Mouse (Mus musculus): ENCODE data around the gene Ppm1h. TPM values are rescaled to one million over a fixed set of nuclear protein-coding genes. Genes with fewer than 3 reads are reported as not detected.

The Ppm1h gene
- polyA plus RNA-seq, 1 experiment from 2014 or later: 11.5 TPM

DNA sequence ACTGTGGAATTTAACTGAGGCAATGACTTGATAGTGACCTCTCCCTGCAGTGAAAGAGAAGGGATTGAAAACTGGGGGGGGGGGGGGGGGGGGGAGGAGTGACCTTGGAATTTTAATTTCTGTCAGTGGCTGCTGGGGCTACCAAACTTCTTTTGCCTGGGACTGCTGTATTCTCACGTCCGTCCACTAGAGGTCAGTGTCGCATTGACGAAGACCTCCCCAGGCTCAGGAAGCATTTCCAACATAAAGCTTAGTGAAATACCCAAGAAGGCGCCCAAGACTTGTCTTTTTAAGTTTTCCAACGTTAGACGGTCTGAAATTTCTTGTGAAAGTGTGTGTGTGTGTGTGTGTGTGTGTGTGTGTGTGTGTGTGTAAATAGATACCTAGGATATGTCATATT is 125.3 kb downstream of the Ppm1h start:
- H3K4me1 ChIP-seq (ENCODE audit: control insufficient read depth, insufficient read depth, low read length): peaks cover 13% of the 10 kb centered on the region; the same call in 1 of the 2 replicates
- 8% methylated on average over 7 of the region's 7 CpGs for WGBS
- no peaks in the 10 kb centered on the region for H3K9me3 ChIP-seq (ENCODE audit: control insufficient read depth, low read depth, low read length)
- no peaks in the 10 kb centered on the region for H3K27me3 ChIP-seq (ENCODE audit: control insufficient read depth, insufficient read depth, low read length)
- ATAC-seq (ENCODE audit: insufficient number of reproducible peaks, insufficient read depth, low FRiP score, low read depth): no peak
- H3K27ac ChIP-seq (ENCODE audit: low read length): no peak overlapping the region
- H3K4me2 ChIP-seq (replicated peaks; ENCODE audit: low read depth, low read length): no peak overlapping the region
- H3K9ac ChIP-seq (replicated peaks; ENCODE audit: low read depth, low read length): no peak overlapping the region
- H3K36me3 ChIP-seq (ENCODE audit: control insufficient read depth, insufficient read depth, low read length): no peaks in the 10 kb centered on the region
- H3K4me3 ChIP-seq (ENCODE audit: low read depth, low read length): no peak overlapping the region

DNA sequence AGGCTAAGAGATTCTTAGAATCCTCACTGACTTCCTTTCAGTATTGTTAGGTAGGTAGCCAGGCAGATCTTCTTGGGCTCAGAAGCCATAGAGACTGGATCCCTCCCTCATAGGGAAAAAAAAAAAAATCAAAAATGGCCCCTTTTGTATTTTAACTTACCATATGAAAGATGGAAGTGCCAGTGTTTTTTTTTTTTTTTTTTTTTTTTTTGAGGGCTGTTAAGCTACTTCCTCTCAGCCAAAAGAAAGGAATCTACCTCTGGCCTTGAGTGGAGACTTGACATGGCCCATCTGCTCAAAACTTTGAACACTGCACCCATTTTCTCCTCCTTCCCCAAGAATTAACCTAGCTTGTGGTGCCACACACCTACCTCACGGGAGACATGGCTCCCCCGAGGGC is 127.3 kb downstream of the Ppm1h start:
- no peak overlapping the region for H3K27ac ChIP-seq (ENCODE audit: low read length)
- no peaks in the 10 kb centered on the region for H3K36me3 ChIP-seq (ENCODE audit: control insufficient read depth, insufficient read depth, low read length)
- no peak overlapping the region for H3K4me2 ChIP-seq (replicated peaks; ENCODE audit: low read depth, low read length)
- no peak overlapping the region for H3K9ac ChIP-seq (replicated peaks; ENCODE audit: low read depth, low read length)
- 31% methylated on average over 2 of the region's 2 CpGs for WGBS
- ATAC-seq (ENCODE audit: insufficient number of reproducible peaks, insufficient read depth, low FRiP score, low read depth): no peak
- no peak overlapping the region for H3K4me3 ChIP-seq (ENCODE audit: low read depth, low read length)
- peaks cover 13% of the 10 kb centered on the region; the same call in 1 of the 2 replicates for H3K4me1 ChIP-seq (ENCODE audit: control insufficient read depth, insufficient read depth, low read length)
- H3K27me3 ChIP-seq (ENCODE audit: control insufficient read depth, insufficient read depth, low read length): no peaks in the 10 kb centered on the region
- H3K9me3 ChIP-seq (ENCODE audit: control insufficient read depth, low read depth, low read length): no peaks in the 10 kb centered on the region

DNA sequence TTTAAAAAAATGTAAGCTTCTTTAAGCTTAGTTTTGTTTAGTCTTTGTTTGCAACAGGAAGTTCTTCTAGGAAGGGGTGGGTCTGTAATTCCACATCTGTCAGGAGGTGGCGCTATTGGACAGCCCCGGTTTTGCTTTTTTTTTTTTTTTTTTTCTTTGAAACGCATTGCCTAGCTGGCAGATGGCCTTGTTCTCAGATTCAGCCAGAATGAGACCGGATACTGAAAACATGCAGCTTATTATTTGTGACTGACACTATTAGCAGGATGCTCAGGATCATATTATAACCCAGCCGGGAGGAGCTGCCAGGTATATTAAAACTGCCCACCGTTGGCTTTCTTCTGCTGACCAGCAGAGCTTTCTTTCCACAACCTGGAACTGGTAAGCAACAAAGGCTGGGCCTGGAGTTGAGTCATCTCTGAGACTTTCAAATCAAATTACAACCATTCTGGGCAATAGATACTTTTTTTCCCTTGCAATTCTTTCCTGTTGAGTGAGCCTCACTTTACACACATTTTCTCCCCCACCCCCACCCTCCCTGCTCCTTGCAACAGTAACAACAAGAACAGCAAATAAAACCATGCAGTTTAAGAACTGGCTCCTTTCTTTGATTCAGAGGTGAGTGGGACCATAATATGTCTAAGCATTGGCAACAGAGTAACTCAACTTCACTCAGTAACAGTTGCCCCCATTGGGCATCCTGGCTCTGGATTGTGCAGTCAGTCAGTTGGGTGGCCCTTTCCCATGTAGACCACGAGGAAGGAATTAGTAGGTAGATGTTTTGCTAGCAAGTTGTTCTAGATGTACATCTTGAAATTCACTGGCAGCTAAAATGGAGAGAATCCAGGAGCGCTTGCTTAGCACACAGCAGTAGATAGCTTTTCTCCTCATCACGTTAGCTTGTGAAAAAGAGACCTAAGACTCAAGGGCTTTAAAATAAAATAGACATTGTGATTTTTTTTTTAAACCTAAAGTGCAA is 128.9 kb downstream of the Ppm1h start:
- no peak for ATAC-seq (ENCODE audit: insufficient number of reproducible peaks, insufficient read depth, low FRiP score, low read depth)
- no peak overlapping the region for H3K4me3 ChIP-seq (ENCODE audit: low read depth, low read length)
- no peaks in the 10 kb centered on the region for H3K9me3 ChIP-seq (ENCODE audit: control insufficient read depth, low read depth, low read length)
- H3K4me2 ChIP-seq (replicated peaks; ENCODE audit: low read depth, low read length): no peak overlapping the region
- H3K36me3 ChIP-seq (ENCODE audit: control insufficient read depth, insufficient read depth, low read length): no peaks in the 10 kb centered on the region
- peaks cover 13% of the 10 kb centered on the region; the same call in 1 of the 2 replicates for H3K4me1 ChIP-seq (ENCODE audit: control insufficient read depth, insufficient read depth, low read length)
- no peaks in the 10 kb centered on the region for H3K27me3 ChIP-seq (ENCODE audit: control insufficient read depth, insufficient read depth, low read length)
- 25% methylated on average over 9 of the region's 9 CpGs for WGBS
- peak overlapping the region; percentile 64; the same call in 1 of the 2 replicates for H3K27ac ChIP-seq (ENCODE audit: low read length)
- H3K9ac ChIP-seq (replicated peaks; ENCODE audit: low read depth, low read length): no peak overlapping the region

DNA sequence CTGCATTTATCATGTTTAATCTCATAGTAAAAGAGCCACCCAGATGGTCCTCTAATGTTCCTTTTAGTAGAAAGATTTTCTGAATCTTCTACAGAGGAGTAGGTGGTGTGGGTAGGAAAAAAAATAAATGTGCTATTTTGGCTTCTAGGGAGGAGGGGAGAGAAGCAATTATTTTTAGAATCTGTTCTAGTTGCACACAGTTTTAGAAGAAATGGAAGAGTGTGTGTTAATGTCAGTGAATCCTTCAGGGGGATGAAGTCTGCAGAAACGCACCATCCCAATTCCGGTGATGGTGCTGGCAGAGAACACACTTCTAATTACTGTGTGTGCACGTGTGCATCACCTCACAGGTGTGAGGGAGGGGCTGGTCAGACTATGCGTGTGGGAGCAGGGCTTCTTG is 129.6 kb downstream of the Ppm1h start:
- no peak for ATAC-seq (ENCODE audit: insufficient number of reproducible peaks, insufficient read depth, low FRiP score, low read depth)
- Histone ChIP-seq H3K4me2 (replicated peaks; ENCODE audit: low read depth, low read length) (no peak overlapping the region), H3K9ac (replicated peaks; ENCODE audit: low read depth, low read length) (no peak overlapping the region)

DNA sequence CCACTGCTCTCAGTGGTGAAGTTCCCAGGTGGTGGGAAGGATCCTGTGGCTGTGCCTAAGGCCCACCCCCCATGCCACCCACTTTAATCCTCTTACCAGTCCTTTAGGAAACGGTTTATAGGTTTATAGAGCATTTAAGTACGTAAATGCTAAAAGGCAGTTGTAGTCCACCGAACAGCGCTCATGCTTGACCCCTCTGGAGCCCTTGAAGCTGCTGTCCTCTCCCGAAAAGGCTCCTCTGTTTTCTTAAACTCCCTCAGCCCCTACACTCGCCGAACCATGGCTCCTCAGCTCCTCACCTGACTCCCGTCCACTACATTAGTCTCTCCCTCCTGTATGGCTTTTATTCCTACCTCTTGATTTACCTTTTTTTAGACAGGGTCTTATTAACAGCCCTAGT is 131.3 kb downstream of the Ppm1h start:
- no peak overlapping the region for H3K4me3 ChIP-seq (ENCODE audit: low read depth, low read length)
- H3K27ac ChIP-seq (ENCODE audit: low read length): no peak overlapping the region
- H3K9me3 ChIP-seq (ENCODE audit: control insufficient read depth, low read depth, low read length): no peaks in the 10 kb centered on the region
- H3K36me3 ChIP-seq (ENCODE audit: control insufficient read depth, insufficient read depth, low read length): no peaks in the 10 kb centered on the region
- no peaks in the 10 kb centered on the region for H3K27me3 ChIP-seq (ENCODE audit: control insufficient read depth, insufficient read depth, low read length)
- H3K4me2 ChIP-seq (replicated peaks; ENCODE audit: low read depth, low read length): no peak overlapping the region
- peaks cover 13% of the 10 kb centered on the region; the same call in 1 of the 2 replicates for H3K4me1 ChIP-seq (ENCODE audit: control insufficient read depth, insufficient read depth, low read length)
- H3K9ac ChIP-seq (replicated peaks; ENCODE audit: low read depth, low read length): no peak overlapping the region
- no peak for ATAC-seq (ENCODE audit: insufficient number of reproducible peaks, insufficient read depth, low FRiP score, low read depth)
- 72% methylated on average over 8 of the region's 8 CpGs for WGBS

More for the DNA sequence above, 129.6 kb downstream of the Ppm1h start:
- Histone ChIP-seq H3K4me1 (ENCODE audit: control insufficient read depth, insufficient read depth, low read length) (peaks cover 13% of the 10 kb centered on the region; the same call in 1 of the 2 replicates), H3K27me3 (ENCODE audit: control insufficient read depth, insufficient read depth, low read length) (no peaks in the 10 kb centered on the region), H3K36me3 (ENCODE audit: control insufficient read depth, insufficient read depth, low read length) (no peaks in the 10 kb centered on the region), H3K27ac (ENCODE audit: low read length) (no peak overlapping the region), H3K4me3 (ENCODE audit: low read depth, low read length) (no peak overlapping the region), H3K9me3 (ENCODE audit: control insufficient read depth, low read depth, low read length) (no peaks in the 10 kb centered on the region)
- WGBS: 65% methylated on average over 4 of the region's 4 CpGs

DNA sequence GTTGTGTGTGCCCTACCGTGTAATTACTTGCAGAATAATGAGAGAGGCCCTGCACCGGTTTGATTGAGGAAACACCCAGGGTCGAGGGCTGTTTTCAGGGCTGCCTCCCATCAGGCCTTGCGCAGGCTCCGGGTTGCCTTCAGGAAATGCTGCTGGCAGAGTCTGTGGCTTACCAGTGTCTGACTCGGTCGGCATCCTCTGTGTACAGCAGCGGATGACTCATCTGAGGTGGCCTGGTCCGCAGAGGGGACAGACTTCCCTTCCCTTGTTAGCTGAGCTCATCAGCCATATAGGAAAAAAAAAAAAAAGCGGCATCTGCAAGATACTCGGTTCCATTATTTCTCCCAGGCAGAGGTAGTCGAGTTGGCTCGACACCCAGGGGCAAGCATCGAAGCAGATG is 136.5 kb downstream of the Ppm1h start:
- Histone ChIP-seq H3K9ac (replicated peaks; ENCODE audit: low read depth, low read length) (no peak overlapping the region), H3K27ac (ENCODE audit: low read length) (no peak overlapping the region), H3K27me3 (ENCODE audit: control insufficient read depth, insufficient read depth, low read length) (no peaks in the 10 kb centered on the region), H3K4me2 (replicated peaks; ENCODE audit: low read depth, low read length) (no peak overlapping the region), H3K9me3 (ENCODE audit: control insufficient read depth, low read depth, low read length) (no peaks in the 10 kb centered on the region), H3K36me3 (ENCODE audit: control insufficient read depth, insufficient read depth, low read length) (no peaks in the 10 kb centered on the region), H3K4me3 (ENCODE audit: low read depth, low read length) (no peak overlapping the region), H3K4me1 (ENCODE audit: control insufficient read depth, insufficient read depth, low read length) (no peaks in the 10 kb centered on the region)
- no peak for ATAC-seq (ENCODE audit: insufficient number of reproducible peaks, insufficient read depth, low FRiP score, low read depth)
- WGBS: 66% methylated on average over 14 of the region's 14 CpGs

DNA sequence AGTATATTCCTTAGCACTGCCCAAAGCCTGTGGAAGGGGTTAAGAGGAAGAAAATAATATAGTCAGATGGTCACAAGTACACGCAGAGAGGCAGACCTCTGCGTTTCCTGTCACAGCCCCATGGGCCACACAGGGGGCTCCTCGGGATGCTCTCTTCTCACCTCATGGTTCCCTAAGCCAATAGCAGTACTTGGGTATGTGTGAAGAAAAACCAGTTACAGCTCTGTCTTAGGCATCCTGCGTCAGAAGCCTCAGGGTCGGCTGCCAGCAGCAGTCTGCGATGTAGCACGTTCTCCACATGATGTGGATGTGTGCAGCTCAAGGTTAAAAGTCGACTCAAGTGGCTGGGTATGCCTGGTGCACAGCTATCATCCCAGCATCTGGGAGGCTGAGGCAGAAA is 139.2 kb downstream of the Ppm1h start:
- Histone ChIP-seq H3K27me3 (ENCODE audit: control insufficient read depth, insufficient read depth, low read length) (no peaks in the 10 kb centered on the region), H3K4me1 (ENCODE audit: control insufficient read depth, insufficient read depth, low read length) (no peaks in the 10 kb centered on the region), H3K27ac (ENCODE audit: low read length) (no peak overlapping the region), H3K9me3 (ENCODE audit: control insufficient read depth, low read depth, low read length) (no peaks in the 10 kb centered on the region), H3K4me2 (replicated peaks; ENCODE audit: low read depth, low read length) (no peak overlapping the region), H3K9ac (replicated peaks; ENCODE audit: low read depth, low read length) (no peak overlapping the region), H3K4me3 (ENCODE audit: low read depth, low read length) (no peak overlapping the region), H3K36me3 (ENCODE audit: control insufficient read depth, insufficient read depth, low read length) (no peaks in the 10 kb centered on the region)
- WGBS: 80% methylated on average over 8 of the region's 8 CpGs
- no peak for ATAC-seq (ENCODE audit: insufficient number of reproducible peaks, insufficient read depth, low FRiP score, low read depth)

DNA sequence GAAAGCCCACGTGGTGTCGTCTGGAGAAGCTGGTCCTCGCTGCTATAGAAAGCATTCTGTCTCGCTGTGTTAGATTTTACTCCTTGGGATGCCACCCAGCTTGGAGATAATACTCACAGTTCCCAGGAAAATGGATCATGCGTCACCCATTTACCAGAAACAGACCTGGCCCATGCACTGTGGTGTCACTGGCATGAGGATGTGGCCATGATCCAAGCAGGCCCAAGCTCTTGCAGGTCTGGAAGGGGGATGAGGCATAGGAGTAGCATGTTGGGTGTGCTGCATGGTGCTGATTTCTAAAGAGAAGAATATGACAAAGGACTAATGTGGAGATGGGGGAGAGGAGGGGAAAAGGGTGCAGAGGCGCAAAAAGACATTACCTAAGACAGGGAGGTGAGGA is 141.2 kb downstream of the Ppm1h start:
- no peak for ATAC-seq (ENCODE audit: insufficient number of reproducible peaks, insufficient read depth, low FRiP score, low read depth)
- WGBS: 96% methylated on average over 6 of the region's 6 CpGs
- H3K9me3 ChIP-seq (ENCODE audit: control insufficient read depth, low read depth, low read length): no peaks in the 10 kb centered on the region

More for the DNA sequence above, 141.2 kb downstream of the Ppm1h start:
- no peaks in the 10 kb centered on the region for H3K36me3 ChIP-seq (ENCODE audit: control insufficient read depth, insufficient read depth, low read length)
- H3K4me3 ChIP-seq (ENCODE audit: low read depth, low read length): no peak overlapping the region
- H3K27ac ChIP-seq (ENCODE audit: low read length): no peak overlapping the region
- H3K4me2 ChIP-seq (replicated peaks; ENCODE audit: low read depth, low read length): no peak overlapping the region
- no peak overlapping the region for H3K9ac ChIP-seq (replicated peaks; ENCODE audit: low read depth, low read length)
- H3K27me3 ChIP-seq (ENCODE audit: control insufficient read depth, insufficient read depth, low read length): no peaks in the 10 kb centered on the region
- H3K4me1 ChIP-seq (ENCODE audit: control insufficient read depth, insufficient read depth, low read length): no peaks in the 10 kb centered on the region
